Mouse (Mus musculus) stomach, embryonic 14.5 days (tissue): ENCODE data around the gene Elmod3. TPM values are rescaled to one million over a fixed set of nuclear protein-coding genes. Genes with fewer than 3 reads are reported as not detected.
"Not testable (repeated sequence)": the region's sequence is repeated elsewhere in the genome, so short reads cannot be mapped to it uniquely, and the experiment has no call there.

Source experiments
- ATAC-seq: fragments of 200-750 bp; cut with Nextera tagmentation; 2 replicates; pipeline ENCODE4 v1.8.0; 2017; ENCODE audit warnings: low read depth, moderate TSS enrichment; ENCODE audit not compliant: insufficient number of reproducible peaks, insufficient read depth, low FRiP score
- H3K27ac ChIP-seq: fragments of 300-500 bp; sonication (generic); 2 replicates; pipeline ENCODE4 v1.5.1; 2014; ENCODE audit warnings: mild to moderate bottlenecking, low read length, moderate library complexity, mixed read lengths
- H3K27me3 ChIP-seq: fragments of 300-500 bp; sonication (generic); 2 replicates; pipeline ENCODE4 v1.6.1; 2014; ENCODE audit warnings: low read length, control low read depth, mixed read lengths; ENCODE audit not compliant: control insufficient read depth, insufficient read depth
- H3K36me3 ChIP-seq: fragments of 300-500 bp; sonication (generic); 2 replicates; pipeline ENCODE4 v1.6.1; 2014; ENCODE audit warnings: mild to moderate bottlenecking, control low read depth, low read length, moderate library complexity, mixed read lengths; ENCODE audit not compliant: control insufficient read depth, insufficient read depth
- H3K4me1 ChIP-seq: fragments of 300-500 bp; sonication (generic); 2 replicates; pipeline ENCODE4 v1.6.1; 2014; ENCODE audit warnings: low read length, control low read depth, mixed read lengths; ENCODE audit not compliant: control insufficient read depth, insufficient read depth
- H3K4me2 ChIP-seq: fragments of 300-500 bp; sonication (generic); replicated peaks from 2 replicates; pipeline ENCODE4 v1.6.1; 2014; ENCODE audit warnings: low read depth, low read length, control low read depth
- H3K4me3 ChIP-seq: fragments of 300-500 bp; sonication (generic); 2 replicates; pipeline ENCODE4 v1.5.1; 2014; ENCODE audit warnings: low read depth, low read length, control low read depth
- H3K9ac ChIP-seq: fragments of 300-500 bp; sonication (generic); replicated peaks from 2 replicates; pipeline ENCODE4 v1.6.1; 2014; ENCODE audit warnings: low read depth, mild to moderate bottlenecking, control low read depth, low read length, moderate library complexity, mixed read lengths
- H3K9me3 ChIP-seq: fragments of 300-500 bp; sonication (generic); 2 replicates; pipeline ENCODE4 v1.6.1; 2016; ENCODE audit warnings: low read depth, low read length, control low read depth; ENCODE audit not compliant: control insufficient read depth
- WGBS: fragments of 180-500 bp; shearing (Covaris S2); extraction: QIAGEN DNeasy Blood & Tissue Kit; methylation state at CpG from one replicate; pipeline ENCODE4 v1.1.7; 2014; 5-methylcytosine and 5-hydroxymethylcytosine counted together
- polyA plus RNA-seq: library from polyadenylated mRNA; unstranded; fragments of >200 nt; fragmentation: Nextera tagmentation; extraction: Ambion mirVana; gene quantifications from 2 replicates; pipeline ENCODE4 v1.2.1, GENCODE M21; 2014

Gene Elmod3
- polyA plus RNA-seq, 1 experiment from 2014 or later = 19.0 TPM

- H3K9me3 ChIP-seq = no peaks in the 10 kb centered on the region
- no peak overlapping the region for H3K9ac ChIP-seq
- ATAC-seq = no peak
- no peak overlapping the region for H3K27ac ChIP-seq
- H3K4me2 ChIP-seq = no peak overlapping the region
- H3K4me3 ChIP-seq = no peak overlapping the region
- no peaks in the 10 kb centered on the region for H3K36me3 ChIP-seq
- H3K27me3 ChIP-seq = no peaks in the 10 kb centered on the region
- peaks cover 7% of the 10 kb centered on the region; the same call in 1 of the 2 replicates for H3K4me1 ChIP-seq
- 79% methylated on average over 12 of the region's 12 CpGs for WGBS
Observed at GRCm38 (mm10) chr6:72543265-72543850, 54.9 kb downstream of the Elmod3 start.

GRCm38 (mm10) chr6:72538562-72539031 lies 59.6 kb downstream of the Elmod3 start:
- 0 out of 2 replicates have a peak overlapping the region, but pooled peaks have one; percentile 16 for H3K27ac ChIP-seq

GRCm38 (mm10) chr6:72537998-72538500 lies 60.2 kb downstream of the Elmod3 start:
- ATAC-seq = no peak
- Histone ChIP-seq H3K4me1 (peaks cover 2% of the 10 kb centered on the region; the same call in 1 of the 2 replicates), H3K36me3 (no peaks in the 10 kb centered on the region), H3K9ac (peak overlapping the region; percentile 37; the same call in 1 of the 2 replicates), H3K4me3 (peak overlapping the region; percentile 47), H3K27ac (0 out of 2 replicates have a peak overlapping the region, but pooled peaks have one; percentile 16), H3K27me3 (no peaks in the 10 kb centered on the region), H3K9me3 (no peaks in the 10 kb centered on the region), H3K4me2 (peak overlapping the region; percentile 58)
- WGBS = 57% methylated on average over 10 of the region's 10 CpGs

More at GRCm38 (mm10) chr6:72538562-72539031, 59.6 kb downstream of the Elmod3 start:
- Histone ChIP-seq H3K4me2 (peak overlapping the region; percentile 58), H3K36me3 (no peaks in the 10 kb centered on the region), H3K9me3 (no peaks in the 10 kb centered on the region), H3K4me3 (peak overlapping the region; percentile 47), H3K9ac (peak overlapping the region; percentile 37), H3K4me1 (peaks cover 2% of the 10 kb centered on the region; the same call in 1 of the 2 replicates), H3K27me3 (no peaks in the 10 kb centered on the region)
- 1% methylated on average over 16 of the region's 16 CpGs for WGBS
- peak; percentile 96 for ATAC-seq

GRCm38 (mm10) chr6:72535165-72535564 lies 63.0 kb downstream of the Elmod3 start:
- peaks cover 5% of the 10 kb centered on the region; the same call in 1 of the 2 replicates for H3K4me1 ChIP-seq
- H3K9ac ChIP-seq = no peak overlapping the region
- H3K4me2 ChIP-seq = peak overlapping the region; percentile 7; the same call in 1 of the 2 replicates
- 5% methylated on average over 9 of the region's 9 CpGs for WGBS
- H3K27me3 ChIP-seq = no peaks in the 10 kb centered on the region
- no peak overlapping the region for H3K27ac ChIP-seq
- ATAC-seq = no peak
- no peaks in the 10 kb centered on the region for H3K36me3 ChIP-seq
- H3K4me3 ChIP-seq = no peak overlapping the region
- H3K9me3 ChIP-seq = no peaks in the 10 kb centered on the region

- 44% methylated on average over 9 of the region's 9 CpGs for WGBS
- no peaks in the 10 kb centered on the region for H3K27me3 ChIP-seq
- no peaks in the 10 kb centered on the region for H3K9me3 ChIP-seq
- H3K4me3 ChIP-seq = no peak overlapping the region
- no peak overlapping the region for H3K9ac ChIP-seq
- no peaks in the 10 kb centered on the region for H3K36me3 ChIP-seq
- H3K4me1 ChIP-seq = peaks cover 5% of the 10 kb centered on the region; the same call in 1 of the 2 replicates
- H3K4me2 ChIP-seq = no peak overlapping the region
- peak; percentile 46; the same call in 1 of the 2 replicates for ATAC-seq
- peak overlapping the region; percentile 71; the same call in 1 of the 2 replicates for H3K27ac ChIP-seq
Observed at GRCm38 (mm10) chr6:72534035-72534809, 64.0 kb downstream of the Elmod3 start.

- peak overlapping the region; percentile 71; the same call in 1 of the 2 replicates for H3K27ac ChIP-seq
- 28% methylated on average over 1 of the region's 1 CpGs for WGBS
- H3K9me3 ChIP-seq, H3K4me2 ChIP-seq, H3K36me3 ChIP-seq, H3K27me3 ChIP-seq, H3K9ac ChIP-seq, H3K4me1 ChIP-seq, H3K4me3 ChIP-seq: not testable (repeated sequence)
- peak; percentile 73 for ATAC-seq
Observed at GRCm38 (mm10) chr6:72533555-72533954, 64.7 kb downstream of the Elmod3 start.

- no peak for ATAC-seq
- Histone ChIP-seq H3K27ac (peak overlapping the region; percentile 52; the same call in 1 of the 2 replicates), H3K9me3 (no peaks in the 10 kb centered on the region), H3K36me3 (no peaks in the 10 kb centered on the region), H3K4me1 (peaks cover 5% of the 10 kb centered on the region; the same call in 1 of the 2 replicates), H3K9ac (no peak overlapping the region), H3K27me3 (no peaks in the 10 kb centered on the region), H3K4me3 (no peak overlapping the region), H3K4me2 (no peak overlapping the region)
- WGBS = 80% methylated on average over 4 of the region's 4 CpGs
Observed at GRCm38 (mm10) chr6:72532580-72532979, 65.6 kb downstream of the Elmod3 start.

GRCm38 (mm10) chr6:72528410-72529151 lies 69.6 kb downstream of the Elmod3 start:
- 77% methylated on average over 10 of the region's 10 CpGs for WGBS
- no peak overlapping the region for H3K27ac ChIP-seq
- no peaks in the 10 kb centered on the region for H3K36me3 ChIP-seq
- H3K9me3 ChIP-seq = no peaks in the 10 kb centered on the region
- no peak overlapping the region for H3K4me3 ChIP-seq
- no peaks in the 10 kb centered on the region for H3K27me3 ChIP-seq
- no peak overlapping the region for H3K4me2 ChIP-seq
- ATAC-seq = peak; percentile 42; the same call in 1 of the 2 replicates
- H3K4me1 ChIP-seq = 0 out of 2 replicates have a peak, but pooled peaks cover 3% of the 10 kb centered on the region
- no peak overlapping the region for H3K9ac ChIP-seq
